Mouse (Mus musculus) limb, embryonic 15.5 days (tissue): ENCODE data around the gene Zscan21. TPM values are rescaled to one million over a fixed set of nuclear protein-coding genes. Genes with fewer than 3 reads are reported as not detected.
"Not testable (repeated sequence)": the region's sequence is repeated elsewhere in the genome, so short reads cannot be mapped to it uniquely, and the experiment has no call there.

Source experiments
- ATAC-seq: fragments of 200-750 bp; cut with Nextera tagmentation; 2 replicates; pipeline ENCODE4 v1.8.0; 2017; ENCODE audit warnings: low read depth, moderate TSS enrichment; ENCODE audit not compliant: insufficient number of reproducible peaks, low FRiP score, low TSS enrichment
- H3K27ac ChIP-seq: fragments of 300-500 bp; sonication (generic); 2 replicates; pipeline ENCODE4 v1.5.1; 2015; ENCODE audit warnings: moderate library complexity, mild to moderate bottlenecking, inconsistent platforms
- H3K27me3 ChIP-seq: fragments of 300-500 bp; sonication (generic); 2 replicates; pipeline ENCODE4 v1.6.1; 2015; ENCODE audit warnings: inconsistent platforms
- H3K36me3 ChIP-seq: fragments of 300-500 bp; sonication (generic); 2 replicates; pipeline ENCODE4 v1.6.1; 2015; ENCODE audit warnings: inconsistent platforms
- H3K4me1 ChIP-seq: fragments of 300-500 bp; sonication (generic); 2 replicates; pipeline ENCODE4 v1.6.1; 2015; ENCODE audit warnings: inconsistent platforms
- H3K4me2 ChIP-seq: fragments of 300-500 bp; sonication (generic); 2 replicates; pipeline ENCODE4 v1.6.1; 2015; ENCODE audit warnings: mild to moderate bottlenecking, inconsistent platforms
- H3K4me3 ChIP-seq: fragments of 300-500 bp; sonication (generic); 2 replicates; pipeline ENCODE4 v1.5.1; 2015; ENCODE audit warnings: mild to moderate bottlenecking, inconsistent platforms
- H3K9ac ChIP-seq: fragments of 300-500 bp; sonication (generic); 2 replicates; pipeline ENCODE4 v1.6.1; 2015; ENCODE audit warnings: inconsistent platforms
- H3K9me3 ChIP-seq: fragments of 300-500 bp; sonication (generic); 2 replicates; pipeline ENCODE4 v1.6.1; 2016; ENCODE audit warnings: inconsistent platforms
- WGBS: fragments of 180-500 bp; shearing (Covaris S2); methylation state at CpG from one replicate; pipeline ENCODE4 v1.1.7; 2015; 5-methylcytosine and 5-hydroxymethylcytosine counted together
- polyA plus RNA-seq: library from polyadenylated mRNA; unstranded; fragments of >200 nt; fragmentation: Nextera tagmentation; extraction: Ambion mirVana; gene quantifications from 2 replicates; pipeline ENCODE4 v1.2.1, GENCODE M21; 2015

The Zscan21 gene
- polyA plus RNA-seq, 1 experiment from 2014 or later, result 52.8 TPM

GRCm38 (mm10) chr5:138088366-138088765 is 28.3 kb upstream of the Zscan21 start:
- WGBS, result 79% methylated on average over 3 of the region's 3 CpGs
- Histone ChIP-seq H3K27ac (no peak overlapping the region), H3K9ac (no peak overlapping the region), H3K4me2 (no peak overlapping the region), H3K36me3 (peaks cover 20% of the 10 kb centered on the region), H3K4me3 (no peak overlapping the region), H3K4me1 (no peaks in the 10 kb centered on the region), H3K27me3 (no peaks in the 10 kb centered on the region), H3K9me3 (no peaks in the 10 kb centered on the region)
- ATAC-seq, result no peak

GRCm38 (mm10) chr5:138089108-138089551 is 27.6 kb upstream of the Zscan21 start:
- H3K27ac ChIP-seq, result no peak overlapping the region
- WGBS, result 89% methylated on average over 6 of the region's 6 CpGs
- no peak for ATAC-seq
- H3K9me3 ChIP-seq, result no peaks in the 10 kb centered on the region
- H3K4me3 ChIP-seq, result no peak overlapping the region
- H3K36me3 ChIP-seq, result peaks cover 27% of the 10 kb centered on the region
- H3K4me2 ChIP-seq, result no peak overlapping the region
- no peaks in the 10 kb centered on the region for H3K27me3 ChIP-seq
- no peak overlapping the region for H3K9ac ChIP-seq
- H3K4me1 ChIP-seq, result no peaks in the 10 kb centered on the region

- Histone ChIP-seq H3K36me3 (peaks cover 38% of the 10 kb centered on the region), H3K4me3 (no peak overlapping the region), H3K27ac (no peak overlapping the region), H3K27me3 (no peaks in the 10 kb centered on the region), H3K4me1 (no peaks in the 10 kb centered on the region), H3K4me2 (no peak overlapping the region), H3K9ac (no peak overlapping the region), H3K9me3 (no peaks in the 10 kb centered on the region)
- ATAC-seq, result no peak
- 80% methylated on average over 3 of the region's 3 CpGs for WGBS
Observed at GRCm38 (mm10) chr5:138090271-138090670, 26.4 kb upstream of the Zscan21 start.

- Histone ChIP-seq H3K36me3 (peaks cover 41% of the 10 kb centered on the region), H3K27me3 (no peaks in the 10 kb centered on the region), H3K27ac (no peak overlapping the region), H3K4me3 (no peak overlapping the region), H3K9me3 (no peaks in the 10 kb centered on the region), H3K4me2 (no peak overlapping the region), H3K9ac (no peak overlapping the region), H3K4me1 (no peaks in the 10 kb centered on the region)
- WGBS, result 90% methylated on average over 5 of the region's 5 CpGs
- no peak for ATAC-seq
Observed at GRCm38 (mm10) chr5:138090737-138091136, 26.0 kb upstream of the Zscan21 start.

GRCm38 (mm10) chr5:138092771-138093170 is 23.9 kb upstream of the Zscan21 start:
- Histone ChIP-seq H3K27ac (no peak overlapping the region), H3K4me1 (no peaks in the 10 kb centered on the region), H3K36me3 (peaks cover 57% of the 10 kb centered on the region), H3K4me2 (no peak overlapping the region), H3K9me3 (no peaks in the 10 kb centered on the region), H3K9ac (no peak overlapping the region), H3K27me3 (no peaks in the 10 kb centered on the region), H3K4me3 (no peak overlapping the region)
- no peak for ATAC-seq
- WGBS, result 94% methylated on average over 4 of the region's 4 CpGs

- Histone ChIP-seq H3K27me3 (no peaks in the 10 kb centered on the region), H3K36me3 (peaks cover 64% of the 10 kb centered on the region), H3K27ac (no peak overlapping the region), H3K4me3 (no peak overlapping the region), H3K4me2 (no peak overlapping the region), H3K4me1 (no peaks in the 10 kb centered on the region), H3K9ac (no peak overlapping the region), H3K9me3 (no peaks in the 10 kb centered on the region)
- no peak for ATAC-seq
- 92% methylated on average over 6 of the region's 6 CpGs for WGBS
Observed at GRCm38 (mm10) chr5:138094474-138094873, 22.2 kb upstream of the Zscan21 start.

GRCm38 (mm10) chr5:138104976-138105375 is 11.7 kb upstream of the Zscan21 start:
- 91% methylated on average over 2 of the region's 2 CpGs for WGBS
- Histone ChIP-seq H3K9ac (no peak overlapping the region), H3K27ac (no peak overlapping the region), H3K27me3 (no peaks in the 10 kb centered on the region), H3K9me3 (no peaks in the 10 kb centered on the region), H3K4me3 (no peak overlapping the region), H3K4me1 (no peaks in the 10 kb centered on the region), H3K4me2 (no peak overlapping the region), H3K36me3 (peaks cover 48% of the 10 kb centered on the region)
- ATAC-seq, result no peak

GRCm38 (mm10) chr5:138107130-138107529 is 9.6 kb upstream of the Zscan21 start:
- Histone ChIP-seq H3K4me1 (no peaks in the 10 kb centered on the region), H3K27ac (no peak overlapping the region), H3K4me3 (no peak overlapping the region), H3K36me3 (peaks cover 27% of the 10 kb centered on the region), H3K27me3 (no peaks in the 10 kb centered on the region), H3K9ac (no peak overlapping the region), H3K9me3 (no peaks in the 10 kb centered on the region), H3K4me2 (no peak overlapping the region)
- no peak for ATAC-seq
- WGBS, result 59% methylated on average over 3 of the region's 3 CpGs

- not testable (repeated sequence) for H3K4me2 ChIP-seq, H3K27me3 ChIP-seq, H3K36me3 ChIP-seq, H3K4me3 ChIP-seq, H3K4me1 ChIP-seq, ATAC-seq, H3K9ac ChIP-seq, H3K9me3 ChIP-seq, H3K27ac ChIP-seq
- 63% methylated on average over 4 of the region's 4 CpGs for whole genome bisulfite sequencing
Observed at GRCm38 (mm10) chr5:138109847-138110396, 6.8 kb upstream of the Zscan21 start.

GRCm38 (mm10) chr5:138117199-138118015 is 704 bp downstream of the Zscan21 start:
- H3K27ac ChIP-seq, result peak overlapping the region; percentile 98
- H3K27me3 ChIP-seq, result no peaks in the 10 kb centered on the region
- peak overlapping the region; percentile 53 for H3K4me2 ChIP-seq
- WGBS, result 5% methylated on average over 16 of the region's 16 CpGs
- H3K4me3 ChIP-seq, result peak overlapping the region; percentile 65
- no peaks in the 10 kb centered on the region for H3K9me3 ChIP-seq
- H3K9ac ChIP-seq, result peak overlapping the region; percentile 69
- no peak for ATAC-seq
- H3K4me1 ChIP-seq, result peaks cover 10% of the 10 kb centered on the region
- H3K36me3 ChIP-seq, result peaks cover 14% of the 10 kb centered on the region

- Histone ChIP-seq H3K36me3 (peaks cover 16% of the 10 kb centered on the region), H3K4me1 (peaks cover 10% of the 10 kb centered on the region), H3K27ac (peak overlapping the region; percentile 98), H3K9me3 (no peaks in the 10 kb centered on the region), H3K9ac (no peak overlapping the region; the same call in 1 of the 2 replicates), H3K27me3 (no peaks in the 10 kb centered on the region), H3K4me2 (peak overlapping the region; percentile 53), H3K4me3 (peak overlapping the region; percentile 65)
- ATAC-seq, result no peak
- 63% methylated on average over 3 of the region's 3 CpGs for WGBS
Observed at GRCm38 (mm10) chr5:138118041-138118440, 1.3 kb downstream of the Zscan21 start.

- no peak for ATAC-seq
- H3K9me3 ChIP-seq, result no peaks in the 10 kb centered on the region
- H3K4me1 ChIP-seq, result no peaks in the 10 kb centered on the region
- 0 out of 2 replicates have a peak overlapping the region, but pooled peaks have one; percentile 13 for H3K27ac ChIP-seq
- peaks cover 68% of the 10 kb centered on the region for H3K36me3 ChIP-seq
- 73% methylated on average over 5 of the region's 5 CpGs for WGBS
- H3K4me2 ChIP-seq, result no peak overlapping the region
- H3K27me3 ChIP-seq, result no peaks in the 10 kb centered on the region
- no peak overlapping the region for H3K4me3 ChIP-seq
- H3K9ac ChIP-seq, result no peak overlapping the region
Observed at GRCm38 (mm10) chr5:138132425-138133064, 15.8 kb downstream of the Zscan21 start.
